Mouse (Mus musculus): Measurements from ENCODE around the gene Ankrd60. TPM values are rescaled to one million over a fixed set of nuclear protein-coding genes. Genes with fewer than 3 reads are reported as not detected.

Ankrd60 gene
- total RNA-seq, 2 experiments from 2014 or later = not detected

DNA sequence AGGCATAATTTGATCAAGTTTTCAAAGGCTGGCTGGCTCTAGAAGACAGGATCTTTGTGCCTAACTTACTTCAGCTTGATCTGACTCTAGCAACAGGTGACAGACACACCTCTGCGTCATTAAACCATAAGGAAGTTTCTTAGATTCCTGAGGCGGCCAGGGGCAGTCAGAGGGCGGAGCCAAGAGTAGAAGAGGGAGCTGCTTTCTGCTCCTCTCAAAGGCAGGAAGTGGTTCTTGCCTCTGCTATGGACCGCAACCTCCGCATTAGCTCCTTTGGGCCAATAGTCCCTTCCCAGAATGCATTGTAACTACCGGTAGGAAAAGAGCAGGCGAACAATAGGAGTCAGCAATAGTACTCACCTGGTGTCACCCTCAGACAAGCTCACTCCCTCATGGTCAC lies 43.6 kb downstream of the Ankrd60 start:
- no peak for ATAC-seq (replicated peaks; ENCODE audit: low FRiP score, poor library complexity, severe bottlenecking)

DNA sequence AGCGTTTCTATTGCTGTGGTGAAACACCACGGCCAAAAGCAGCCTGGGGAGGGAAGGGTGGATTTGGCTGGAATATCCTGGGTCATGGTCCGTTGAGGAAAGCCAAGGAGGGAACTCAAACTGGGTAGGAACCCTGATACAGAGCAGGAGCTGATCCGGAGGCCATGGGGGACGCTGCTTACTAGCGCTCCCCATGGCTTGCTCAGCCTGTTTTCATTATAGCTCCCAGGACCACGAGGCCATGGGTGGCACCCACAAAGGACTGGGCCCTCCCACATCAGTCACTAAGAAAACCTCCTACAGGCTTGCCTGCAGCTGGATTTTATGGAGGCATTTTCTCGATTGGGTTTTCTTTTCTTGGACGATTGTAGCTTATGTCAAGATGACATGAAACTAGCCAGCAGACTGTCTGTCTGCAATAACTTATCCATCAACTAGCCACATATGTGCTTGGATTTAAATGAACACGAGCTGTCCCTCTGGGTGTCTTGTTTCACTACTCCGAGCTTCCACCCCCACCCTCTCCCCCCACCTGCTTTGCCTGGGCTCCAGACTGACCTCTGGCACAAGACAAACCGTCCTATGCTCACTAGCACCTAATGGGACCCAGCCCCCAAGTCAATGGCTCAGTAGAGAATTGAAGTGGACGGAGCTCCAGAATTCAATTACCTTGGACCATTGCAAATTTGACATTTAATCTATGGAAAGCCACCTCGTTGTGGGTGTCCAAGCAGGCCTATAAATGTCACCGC lies 45.3 kb downstream of the Ankrd60 start:
- no peak for ATAC-seq (replicated peaks; ENCODE audit: low FRiP score, poor library complexity, severe bottlenecking)

DNA sequence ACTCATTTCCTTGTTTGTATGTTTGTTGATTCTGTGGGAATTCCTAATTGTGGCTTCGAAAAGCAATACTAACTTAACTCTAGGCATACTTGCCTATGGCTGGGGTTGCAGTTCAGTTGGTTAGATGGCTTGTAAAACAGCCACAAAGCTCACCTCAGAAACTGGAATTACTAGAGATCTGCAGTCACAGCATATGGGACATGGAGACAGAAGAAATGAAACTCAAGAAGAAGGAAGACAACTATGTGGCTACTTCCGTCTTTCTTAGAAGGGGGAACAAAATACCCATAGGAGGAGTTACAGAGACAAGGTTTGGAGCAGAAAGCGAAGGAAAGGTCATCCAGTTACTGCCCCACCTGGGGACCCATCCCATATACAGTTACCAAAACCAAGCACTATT lies 49.7 kb downstream of the Ankrd60 start:
- no peak for ATAC-seq (replicated peaks; ENCODE audit: low FRiP score, poor library complexity, severe bottlenecking)

DNA sequence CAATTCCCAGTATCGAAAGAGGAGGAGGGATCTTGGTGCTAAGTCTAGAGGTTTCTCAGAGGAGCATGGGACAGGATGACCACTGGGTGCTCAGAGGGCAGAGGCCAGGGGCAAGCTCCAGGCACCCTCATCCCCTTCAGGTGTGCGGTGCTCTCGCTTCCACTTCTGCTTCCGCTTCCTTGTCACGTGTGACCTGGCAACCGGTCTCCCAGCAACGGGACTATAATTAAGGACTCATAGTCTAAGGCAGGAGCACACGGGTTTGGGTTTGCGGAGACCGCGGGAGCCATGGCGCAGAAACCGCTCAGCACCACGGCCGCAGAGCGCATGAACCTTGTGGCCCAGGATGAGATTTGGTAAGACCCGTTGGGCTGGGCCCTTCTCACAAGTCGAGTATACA lies 55.8 kb downstream of the Ankrd60 start, which contains the start of gene 1700021F07Rik:
1700021F07Rik (plus strand) TSS at position 211 of the 400 bp plus-strand sequence.
- no peak for ATAC-seq (replicated peaks; ENCODE audit: low FRiP score, poor library complexity, severe bottlenecking)

Other genes with a start within 250 kb of the Ankrd60 start
- gene 1700021F07Rik, start 55.8 kb downstream of the Ankrd60 start, total RNA-seq (2015; ENCODE audit: low replicate concordance) = not detected in 2 replicates
- gene 1700021F07Rik, start 55.8 kb downstream of the Ankrd60 start, total RNA-seq (2017; ENCODE audit: low replicate concordance) = not detected in 2 replicates
- 10.1 and 15.9 TPM in 2 replicates for gene Rab22a, start 81.4 kb upstream of the Ankrd60 start, total RNA-seq (2015; ENCODE audit: low replicate concordance)
- 7.1 and 9.9 TPM in 2 replicates for gene Rab22a, start 81.4 kb upstream of the Ankrd60 start, total RNA-seq (2017; ENCODE audit: low replicate concordance)
- not detected in 2 replicates for gene 1700010B08Rik, start 141.1 kb upstream of the Ankrd60 start, total RNA-seq (2015; ENCODE audit: low replicate concordance)
- gene 1700010B08Rik, start 141.1 kb upstream of the Ankrd60 start, total RNA-seq (2017; ENCODE audit: low replicate concordance) = not detected in 2 replicates
- gene Vapb, start 159.1 kb upstream of the Ankrd60 start, total RNA-seq (2015; ENCODE audit: low replicate concordance) = 3.6 and 5.9 TPM in 2 replicates
- gene Vapb, start 159.1 kb upstream of the Ankrd60 start, total RNA-seq (2017; ENCODE audit: low replicate concordance) = 19.5 and 21.2 TPM in 2 replicates

Measured in erythroid progenitor cell, adult 5-6 weeks (primary cell).